Mouse (Mus musculus) lung, postnatal 10 days (tissue): ENCODE measurements at regions not wholly inside any gene's neighbourhood (a gene's known extent, or its start where the extent isn't known, plus 50 kb on each side); places are given as distances from the start of the nearest gene placed in this dataset.
"Not testable (repeated sequence)": the region's sequence is repeated elsewhere in the genome, so short reads cannot be mapped to it uniquely, and the experiment has no call there.

Experiments used
- DNase-seq: peaks from one replicate; pipeline ENCODE4 v3.0.0; 2021

GRCm38 (mm10) chr14:18511094-18511493, 179.4 kb upstream of the Ube2e1 start:
- peak; percentile 18 for DNase-seq

GRCm38 (mm10) chr14:18508359-18508647, 176.6 kb upstream of the Ube2e1 start:
- no peak for DNase-seq

- DNase-seq: no peak
Observed at GRCm38 (mm10) chr14:18507582-18508358, 176.1 kb upstream of the Ube2e1 start.

- DNase-seq: peak; percentile 61
Observed at GRCm38 (mm10) chr14:18506168-18506567, 174.5 kb upstream of the Ube2e1 start.

GRCm38 (mm10) chr14:18500249-18500832, 168.7 kb upstream of the Ube2e1 start:
- no peak for DNase-seq

- DNase-seq: no peak
Observed at GRCm38 (mm10) chr14:18494048-18494447, 162.4 kb upstream of the Ube2e1 start.

- no peak for DNase-seq
Observed at GRCm38 (mm10) chr14:18486132-18486800, 154.6 kb upstream of the Ube2e1 start.

- no peak for DNase-seq
Observed at GRCm38 (mm10) chr14:18485526-18485925, 153.9 kb upstream of the Ube2e1 start.

- DNase-seq: no peak
Observed at GRCm38 (mm10) chr14:18476795-18477320, 145.2 kb upstream of the Ube2e1 start.

GRCm38 (mm10) chr14:18468611-18469010, 137.0 kb upstream of the Ube2e1 start:
- DNase-seq: peak; percentile 15

GRCm38 (mm10) chr14:18466864-18467263, 135.2 kb upstream of the Ube2e1 start:
- DNase-seq: not testable (repeated sequence)

GRCm38 (mm10) chr14:18464199-18464598, 132.5 kb upstream of the Ube2e1 start:
- not testable (repeated sequence) for DNase-seq

GRCm38 (mm10) chr14:18463230-18463873, 131.7 kb upstream of the Ube2e1 start:
- DNase-seq: no peak

GRCm38 (mm10) chr14:18462381-18462780, 130.7 kb upstream of the Ube2e1 start:
- no peak for DNase-seq

- DNase-seq: no peak
Observed at GRCm38 (mm10) chr14:18448666-18449065, 117.0 kb upstream of the Ube2e1 start.

- peak; percentile 12 for DNase-seq
Observed at GRCm38 (mm10) chr14:18444492-18444891, 112.8 kb upstream of the Ube2e1 start.

- DNase-seq: not testable (repeated sequence)
Observed at GRCm38 (mm10) chr14:18428968-18429367, 97.3 kb upstream of the Ube2e1 start.

- DNase-seq: no peak
Observed at GRCm38 (mm10) chr14:18425887-18426286, 94.2 kb upstream of the Ube2e1 start.

GRCm38 (mm10) chr14:18416839-18417238, 85.2 kb upstream of the Ube2e1 start:
- DNase-seq: no peak

GRCm38 (mm10) chr14:18416319-18416718, 84.7 kb upstream of the Ube2e1 start:
- no peak for DNase-seq

- DNase-seq: no peak
Observed at GRCm38 (mm10) chr14:18398953-18399352, 67.3 kb upstream of the Ube2e1 start.

GRCm38 (mm10) chr14:18396206-18396764, 64.6 kb upstream of the Ube2e1 start:
- no peak for DNase-seq
